Mouse (Mus musculus): ENCODE results near the gene Ahdc1. TPM values are rescaled to one million over a fixed set of nuclear protein-coding genes. Genes with fewer than 3 reads are reported as not detected.

The Ahdc1 gene
- total RNA-seq (2021), result 10 to 100 TPM; 88.6 to 96.3 TPM
- long read RNA-seq, experiment 1, partial matches to known transcripts, result 8 of 11 reads
- long read RNA-seq, experiment 1, other reads (novel, unspliced or antisense), result 2 of 11 reads
- long read RNA-seq, experiment 2, partial matches to known transcripts, result 4 of 9 reads
- long read RNA-seq, experiment 2, other reads (novel, unspliced or antisense), result 5 of 9 reads

- peak; percentile 93 to 95 for DNase-seq (ENCODE audit: low spot score in 2 of 2)
These were observed at the start of gene Ahdc1 for GRCm38 (mm10) chr4:133011028-133011820. Gene Ahdc1, plus strand, starts transcription at chr4:133011260.

- DNase-seq (ENCODE audit: low spot score in 2 of 2), result no peak
These were observed 49.2 kb upstream of the Ahdc1 start for GRCm38 (mm10) chr4:132961866-132962265.

- no peak for DNase-seq (ENCODE audit: low spot score in 2 of 2)
These were observed 48.4 kb upstream of the Ahdc1 start for GRCm38 (mm10) chr4:132962628-132963027.

GRCm38 (mm10) chr4:132963436-132963835, 47.6 kb upstream of the Ahdc1 start:
- no peak for DNase-seq (ENCODE audit: low spot score in 2 of 2)

- no peak for DNase-seq (ENCODE audit: low spot score in 2 of 2)
These were observed 47.0 kb upstream of the Ahdc1 start for GRCm38 (mm10) chr4:132964064-132964463.

- no peak for DNase-seq (ENCODE audit: low spot score in 2 of 2)
These were observed 46.6 kb upstream of the Ahdc1 start for GRCm38 (mm10) chr4:132964473-132964872.

GRCm38 (mm10) chr4:132968105-132968938, 42.7 kb upstream of the Ahdc1 start:
- no peak for DNase-seq (ENCODE audit: low spot score in 2 of 2)

DNA sequence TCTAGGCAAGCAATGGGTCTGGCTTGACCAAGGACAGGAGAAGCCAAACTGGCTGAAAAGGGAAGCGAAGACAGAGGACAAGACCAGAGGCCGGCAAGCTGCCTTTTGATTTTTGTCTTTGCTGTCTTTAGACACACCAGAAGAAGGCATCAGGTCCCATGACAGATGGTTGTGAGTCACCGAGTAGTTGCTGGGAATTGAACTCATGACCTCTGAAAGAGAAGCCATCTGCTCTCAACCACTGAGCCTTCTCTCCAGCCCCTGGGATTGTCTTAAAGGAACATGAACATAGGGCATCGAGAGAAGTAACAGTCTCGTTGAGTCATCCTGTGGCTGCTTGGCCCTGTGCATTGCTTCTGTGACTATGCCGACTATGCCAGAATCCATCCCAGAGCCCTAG, 39.5 kb upstream of the Ahdc1 start:
- no peak for DNase-seq (ENCODE audit: low spot score in 2 of 2)

DNA sequence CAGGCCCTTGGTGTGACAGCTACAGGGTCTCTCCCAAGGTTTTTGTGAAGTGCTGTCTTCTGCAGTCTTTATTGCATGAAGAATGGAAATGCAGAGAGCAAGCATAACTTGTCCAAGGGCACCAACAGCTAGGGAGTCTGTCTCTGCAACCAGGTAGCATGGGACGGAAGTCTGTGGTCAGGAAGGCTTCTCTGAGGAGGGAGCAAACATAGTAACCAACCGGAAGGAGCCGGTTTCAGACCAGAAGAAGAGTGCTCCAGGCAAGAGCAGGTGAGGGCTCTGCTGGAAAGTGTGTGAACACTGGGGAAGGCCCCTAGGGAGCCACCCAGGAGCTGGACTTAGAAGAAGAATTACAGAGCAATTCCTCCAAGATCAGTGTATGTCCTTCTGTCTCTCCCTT, 39.0 kb upstream of the Ahdc1 start:
- DNase-seq (ENCODE audit: low spot score in 2 of 2), result no peak

- DNase-seq (ENCODE audit: low spot score in 2 of 2), result no peak
These were observed 38.5 kb upstream of the Ahdc1 start for GRCm38 (mm10) chr4:132972556-132972955.

GRCm38 (mm10) chr4:132973186-132973585, 37.9 kb upstream of the Ahdc1 start:
- no peak for DNase-seq (ENCODE audit: low spot score in 2 of 2)

DNA sequence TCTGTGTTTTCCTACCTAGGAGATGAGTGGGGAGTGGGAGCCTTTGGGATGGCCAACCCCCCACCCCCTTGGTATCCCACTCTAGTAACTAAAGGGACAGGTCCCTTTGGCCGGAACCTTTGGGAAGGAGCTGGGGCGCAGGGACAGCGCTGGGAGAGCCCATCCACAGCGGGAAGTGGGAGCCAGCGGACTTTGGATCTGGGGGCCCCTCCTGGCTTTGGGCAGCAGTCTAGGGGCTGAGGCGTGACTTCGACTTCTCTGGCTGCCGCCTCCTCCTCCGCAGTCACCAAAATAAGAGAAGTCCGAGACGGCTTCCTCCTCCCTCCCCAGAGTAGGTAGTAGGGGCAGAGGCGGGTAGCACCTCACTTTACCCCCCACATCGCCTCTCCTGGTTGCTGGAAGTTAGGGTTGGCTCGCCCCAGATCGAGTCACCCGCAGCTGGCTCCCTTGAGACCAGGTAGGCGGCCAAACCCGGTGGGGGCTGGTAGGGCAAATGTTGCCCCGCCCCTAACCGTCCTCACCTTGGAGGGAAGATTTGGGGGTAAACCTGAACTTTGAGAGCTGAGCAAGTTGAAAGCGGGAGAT, 37.2 kb upstream of the Ahdc1 start, which contains the start of gene Fgr:
TSS of gene Fgr (plus strand) at position 282 of the 585 bp plus-strand sequence.
- no peak for DNase-seq (ENCODE audit: low spot score in 2 of 2)

DNA sequence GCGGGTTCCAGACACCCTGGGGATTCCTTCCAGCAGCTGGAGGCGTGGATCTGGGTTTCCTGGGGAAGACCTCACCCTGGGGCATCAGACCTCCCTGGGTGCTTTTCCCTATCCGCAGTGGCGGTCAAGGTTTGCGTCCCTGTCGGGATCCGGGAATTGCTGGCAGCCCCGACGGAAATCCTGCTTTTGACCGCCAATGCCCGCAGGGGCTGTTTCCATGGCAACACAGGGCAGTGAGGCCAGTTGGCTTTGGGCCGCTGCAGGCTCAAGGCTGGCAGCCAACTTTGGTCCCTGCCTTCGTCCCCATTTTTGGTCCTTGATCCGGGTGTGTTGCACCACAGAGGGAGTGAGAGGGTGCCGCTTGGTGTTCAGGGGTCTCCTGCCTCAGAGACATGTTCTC, 36.2 kb upstream of the Ahdc1 start:
- DNase-seq (ENCODE audit: low spot score in 2 of 2), result peak; percentile 67 to 68

- no peak for DNase-seq (ENCODE audit: low spot score in 2 of 2)
These were observed 35.3 kb upstream of the Ahdc1 start for GRCm38 (mm10) chr4:132975791-132976190.

- DNase-seq (ENCODE audit: low spot score in 2 of 2), result no peak
These were observed 34.3 kb upstream of the Ahdc1 start for GRCm38 (mm10) chr4:132976729-132977128.

DNA sequence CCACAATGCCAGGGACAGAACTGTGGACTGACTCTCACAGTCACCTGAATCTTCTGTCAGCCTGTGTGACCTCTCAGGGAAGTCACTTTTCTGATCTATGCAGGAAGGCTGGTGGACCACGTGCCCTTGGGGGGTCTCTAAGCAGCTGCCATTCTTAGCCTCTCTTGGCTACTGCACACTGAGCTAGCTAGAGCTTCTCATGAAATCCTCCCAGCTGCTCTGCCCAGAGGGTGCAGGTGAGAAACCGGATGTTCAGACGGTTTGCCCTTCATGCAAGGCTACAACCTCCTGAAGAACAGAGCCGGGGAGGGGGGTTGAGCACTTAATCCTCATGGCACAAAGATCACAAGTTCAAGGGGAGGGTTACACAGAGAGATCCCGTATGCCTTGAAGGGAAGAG, 33.5 kb upstream of the Ahdc1 start:
- DNase-seq (ENCODE audit: low spot score in 2 of 2), result no peak

GRCm38 (mm10) chr4:132979186-132979585, 31.9 kb upstream of the Ahdc1 start:
- no peak for DNase-seq (ENCODE audit: low spot score in 2 of 2)

- DNase-seq (ENCODE audit: low spot score in 2 of 2), result no peak
These were observed 29.4 kb upstream of the Ahdc1 start for GRCm38 (mm10) chr4:132981621-132982020.

- no peak for DNase-seq (ENCODE audit: low spot score in 2 of 2)
These were observed 28.1 kb upstream of the Ahdc1 start for GRCm38 (mm10) chr4:132982999-132983398.

- DNase-seq (ENCODE audit: low spot score in 2 of 2), result peak; percentile 50 to 57
These were observed 27.2 kb upstream of the Ahdc1 start for GRCm38 (mm10) chr4:132983664-132984512.
